Mouse (Mus musculus): ENCODE measurements around the gene Rnf10.

The Rnf10 gene

GRCm38 (mm10) chr5:115203735-115204561 lies 68.8 kb downstream of the Rnf10 start:
- WGBS, result 20% methylated on average over 23 of the region's 23 CpGs

GRCm38 (mm10) chr5:115194626-115195221 lies 78.0 kb downstream of the Rnf10 start:
- 9% methylated on average over 12 of the region's 12 CpGs for WGBS

DNA sequence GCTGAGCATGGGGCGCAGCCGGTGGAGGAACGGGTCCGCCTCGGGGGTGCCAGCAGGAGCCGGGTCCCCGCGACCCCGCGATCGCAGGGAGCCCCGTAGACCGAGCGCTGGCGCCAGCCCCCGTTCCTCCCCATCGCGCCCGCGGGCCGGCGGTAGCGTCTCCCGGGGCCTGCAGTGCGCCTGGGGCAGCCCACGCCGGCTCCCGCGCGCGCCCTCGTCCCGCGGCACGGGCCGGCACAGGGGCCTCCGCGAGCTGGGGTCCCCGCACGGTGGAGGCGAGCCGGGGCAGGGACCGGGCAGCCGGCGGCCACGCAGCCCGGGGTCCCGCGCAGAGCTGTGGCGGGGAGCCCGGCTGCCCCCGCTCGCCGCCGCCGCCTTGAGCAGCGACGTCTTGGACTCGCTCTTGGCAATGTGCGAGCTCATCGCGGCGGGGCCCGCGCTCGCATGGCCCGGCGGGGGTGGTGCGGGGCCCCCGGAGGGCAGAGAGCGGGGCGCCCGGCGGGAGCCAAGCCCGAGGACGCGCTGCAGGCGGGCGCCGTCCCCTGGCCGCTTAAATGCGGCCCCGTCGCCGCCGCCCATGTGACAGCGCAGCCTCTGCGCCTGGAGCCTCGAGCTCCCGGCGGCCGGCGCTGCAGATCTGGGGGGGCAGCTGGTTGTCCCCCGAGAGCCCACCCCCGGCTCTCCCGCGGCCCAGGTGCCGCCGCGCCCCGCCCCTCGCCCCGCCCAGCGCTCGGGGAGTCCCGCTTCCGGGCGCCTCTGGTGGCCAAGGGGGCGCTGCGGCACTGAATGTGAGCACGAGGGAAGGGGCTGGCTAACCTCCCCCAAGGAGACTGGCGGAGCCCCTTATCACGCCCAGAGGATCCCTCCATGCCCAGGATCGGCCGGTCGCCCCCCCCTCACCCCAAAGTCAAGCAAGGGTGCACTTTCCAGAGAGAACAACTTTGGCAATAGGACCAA lies 78.8 kb downstream of the Rnf10 start, which contains the start of gene Cabp1:
Cabp1 (minus strand) TSS at position 713 of the 957 bp plus-strand sequence.
- under 1% methylated on average over 116 of the region's 116 CpGs for WGBS

- 1% methylated on average over 34 of the region's 34 CpGs for WGBS
Measured at GRCm38 (mm10) chr5:115193226-115193625, 79.5 kb downstream of the Rnf10 start.

DNA sequence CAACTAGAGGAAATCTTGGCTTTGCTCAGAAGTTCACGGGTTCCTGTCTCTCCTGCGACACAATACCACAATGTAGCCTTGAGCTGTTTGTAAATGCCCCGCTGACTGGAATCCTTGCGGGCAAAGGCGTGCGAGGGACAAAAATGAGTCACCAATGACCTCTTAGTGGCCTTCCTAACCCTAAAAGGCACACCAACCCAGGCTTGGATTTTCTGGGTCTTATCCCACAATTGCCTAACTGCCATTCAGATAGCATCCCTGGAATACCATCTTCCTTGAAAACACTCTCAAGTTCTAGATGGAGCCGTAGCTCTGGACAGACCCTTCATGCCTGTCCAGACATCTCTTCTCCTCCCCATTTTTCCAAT lies 79.9 kb downstream of the Rnf10 start:
- WGBS, result 9% methylated on average over 7 of the region's 7 CpGs

DNA sequence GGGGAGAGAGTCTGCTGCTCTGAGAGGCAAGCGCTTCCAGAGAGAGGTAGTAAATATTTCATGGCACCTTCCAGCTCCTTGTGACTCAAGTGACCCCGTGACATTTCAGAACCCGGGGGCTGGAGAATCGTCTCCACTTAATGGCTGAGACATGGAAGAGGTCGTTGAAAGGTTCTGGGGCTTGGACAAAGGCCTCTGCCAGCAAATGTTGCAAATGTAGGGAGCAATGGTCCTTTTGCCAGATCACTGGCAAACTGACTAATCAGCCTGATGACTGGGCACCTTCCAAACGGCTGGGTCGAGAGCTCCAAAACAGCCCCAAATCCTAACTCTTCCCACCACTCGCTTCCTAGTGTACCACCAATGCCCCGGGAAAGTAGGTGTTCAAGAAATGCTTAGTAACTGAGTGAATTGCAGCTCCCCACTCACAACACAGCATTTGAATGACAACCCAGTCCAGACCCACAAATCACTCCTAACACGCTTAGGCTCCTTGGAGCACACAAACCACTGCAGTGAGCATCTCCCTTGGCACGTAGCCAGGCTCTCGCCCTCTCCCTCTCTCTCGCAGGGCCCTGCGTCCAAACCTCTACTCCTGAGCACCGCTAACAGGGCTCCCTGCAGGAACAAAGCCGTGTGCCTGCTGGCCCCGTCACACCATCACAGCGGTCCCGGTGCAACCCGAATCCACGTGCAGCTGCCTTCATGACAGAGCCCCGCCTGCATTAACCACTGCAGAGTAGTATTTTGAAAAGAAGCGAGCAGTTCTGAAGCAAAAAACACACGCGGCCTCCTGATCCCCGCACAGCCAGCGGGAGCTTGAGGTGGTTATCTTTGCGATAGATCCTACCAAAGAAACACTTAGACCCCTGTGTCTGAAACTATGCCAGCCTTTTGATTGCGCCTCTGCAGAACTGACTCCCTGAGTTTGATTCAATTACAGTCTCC lies 80.5 kb downstream of the Rnf10 start:
- WGBS, result 15% methylated on average over 29 of the region's 29 CpGs
